Mouse (Mus musculus) gastrocnemius, adult 2 months (tissue): ENCODE measurements around the gene Hhex. TPM values are rescaled to one million over a fixed set of nuclear protein-coding genes. Genes with fewer than 3 reads are reported as not detected.

Source experiments
- DNase-seq: peaks from one replicate; pipeline ENCODE4 v3.0.0; 2022
- H3K27ac ChIP-seq: fragments of 200-600 bp; 2 replicates; pipeline ENCODE4 v1.8.1; 2022; ENCODE audit warnings: mild to moderate bottlenecking
- H3K4me3 ChIP-seq: fragments of 200-600 bp; 2 replicates; pipeline ENCODE4 v1.8.1; 2022; ENCODE audit warnings: mild to moderate bottlenecking, moderate library complexity
- CTCF ChIP-seq: fragments of 200-600 bp; IDR thresholded peaks from 2 replicates; pipeline ENCODE4 v1.8.1; 2022; ENCODE audit warnings: antibody characterized with exemption, mild to moderate bottlenecking, moderate library complexity
- intact Hi-C: fragments of 180-260 bp; cut with DNase I; formaldehyde crosslinking; loops from one replicate; pipeline ENCODE4 v1.15.1; 2025
- total RNA-seq, 2 experiments: library from RNA; stranded (reverse); gene quantifications; 2 replicates each; pipeline ENCODE4 v1.2.3; 2021

Hhex gene
- total RNA-seq, 2 experiments from 2014 or later: 0.84 to 1.3 TPM

DNA sequence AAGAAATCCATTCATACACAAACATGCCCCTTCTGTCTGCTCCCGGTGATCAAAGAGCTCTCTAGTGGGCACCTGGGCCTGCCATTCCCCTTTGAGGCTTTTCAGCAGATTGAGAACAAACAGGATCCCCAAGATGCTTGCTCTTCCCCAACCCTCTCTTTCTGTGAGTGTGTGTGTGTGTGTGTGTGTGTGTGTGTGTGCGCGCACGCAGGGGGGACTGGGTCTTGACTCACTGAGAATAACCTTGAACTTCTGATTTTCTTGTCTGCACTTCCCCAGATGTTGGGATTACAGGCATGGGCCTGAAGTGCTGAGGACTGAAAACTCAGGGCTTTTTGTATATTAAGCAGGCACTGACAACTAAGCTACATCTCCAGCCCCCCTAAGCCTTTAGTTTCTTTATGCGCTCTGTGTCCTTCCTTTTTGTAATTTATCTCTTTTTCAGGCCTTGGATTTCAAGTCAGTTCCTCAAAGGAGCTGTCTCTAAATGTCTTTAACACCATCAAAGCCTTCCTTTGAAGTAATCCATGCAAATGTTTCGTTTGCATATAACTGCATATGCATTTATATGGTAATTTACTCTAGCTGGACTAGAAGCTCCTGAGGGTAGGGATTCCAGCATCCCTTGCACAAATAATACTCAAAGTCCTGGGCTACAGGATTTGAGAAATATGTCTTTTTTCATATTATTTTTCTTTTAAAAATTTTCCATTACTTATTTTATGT, 34.4 kb downstream of the Hhex start:
- H3K4me3 ChIP-seq: no peak overlapping the region
- no peak for DNase-seq
- intact Hi-C loops: no loop called here
- no peak overlapping the region for H3K27ac ChIP-seq
- no peak for TF ChIP-seq CTCF

DNA sequence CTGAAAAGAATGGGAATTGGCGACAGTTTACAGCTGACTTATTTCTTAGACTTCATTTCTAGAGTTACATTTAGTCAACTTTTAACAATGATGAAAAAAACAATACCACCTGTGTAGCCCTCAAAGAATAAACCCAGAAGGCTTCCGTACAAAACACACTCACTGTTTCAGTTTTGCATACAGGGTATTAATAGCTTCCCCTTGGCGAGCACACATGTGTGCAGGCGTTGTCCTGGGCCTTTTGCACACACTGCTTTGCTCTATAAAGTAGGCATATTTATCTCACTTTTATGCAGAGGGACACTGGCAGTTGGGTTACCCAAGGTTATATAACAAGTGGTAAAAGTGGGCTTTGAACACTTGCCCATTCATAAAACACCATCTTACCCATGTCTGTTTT, 37.1 kb downstream of the Hhex start:
- intact Hi-C loops: no loop called here
- no peak for TF ChIP-seq CTCF
- no peak overlapping the region for H3K4me3 ChIP-seq
- no peak for DNase-seq
- no peak overlapping the region for H3K27ac ChIP-seq

DNA sequence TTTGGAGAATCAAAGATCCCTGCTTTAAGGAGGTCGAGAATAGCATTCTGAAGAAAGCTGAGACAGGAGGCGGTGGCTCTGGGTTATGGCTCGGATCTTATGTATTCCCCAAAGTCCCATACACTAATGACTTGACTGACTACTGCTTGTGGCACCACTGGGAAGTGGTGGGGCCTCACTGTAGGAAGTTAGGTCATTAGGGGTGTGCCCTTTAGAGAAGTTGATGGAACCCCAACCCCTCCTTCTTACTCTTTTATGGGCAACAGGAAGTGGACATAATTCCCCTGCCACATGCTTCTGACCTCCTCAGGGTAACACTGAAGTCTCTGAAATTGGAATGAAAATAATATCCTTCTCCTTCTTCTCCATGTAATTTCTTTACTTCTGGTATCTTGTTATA, 38.0 kb downstream of the Hhex start:
- intact Hi-C loops: no loop called here
- Histone ChIP-seq H3K4me3 (no peak overlapping the region), H3K27ac (no peak overlapping the region)
- TF ChIP-seq CTCF: no peak
- no peak for DNase-seq

DNA sequence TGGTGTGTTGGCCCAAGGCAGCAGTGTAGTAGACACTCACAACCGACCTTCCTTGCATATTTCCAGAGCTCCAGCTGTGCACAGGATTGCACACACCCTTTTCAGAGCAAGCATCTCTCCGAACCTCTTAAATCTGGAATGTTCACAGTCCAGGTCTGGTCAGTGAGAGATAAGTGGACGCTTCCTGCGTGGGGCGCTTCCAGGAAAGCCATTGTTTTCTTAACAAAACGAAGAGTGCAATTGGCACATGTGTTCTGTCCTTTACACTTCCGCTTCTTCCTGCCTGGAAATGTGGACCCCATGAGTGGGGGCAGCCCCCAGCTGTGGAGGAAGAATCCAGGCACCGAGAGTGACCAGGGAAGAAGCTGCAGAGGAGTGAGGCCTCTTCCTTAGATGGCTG, 47.1 kb downstream of the Hhex start:
- no peak for TF ChIP-seq CTCF
- DNase-seq: no peak
- Histone ChIP-seq H3K27ac (no peak overlapping the region), H3K4me3 (no peak overlapping the region)
- intact Hi-C loops: no loop called here

DNA sequence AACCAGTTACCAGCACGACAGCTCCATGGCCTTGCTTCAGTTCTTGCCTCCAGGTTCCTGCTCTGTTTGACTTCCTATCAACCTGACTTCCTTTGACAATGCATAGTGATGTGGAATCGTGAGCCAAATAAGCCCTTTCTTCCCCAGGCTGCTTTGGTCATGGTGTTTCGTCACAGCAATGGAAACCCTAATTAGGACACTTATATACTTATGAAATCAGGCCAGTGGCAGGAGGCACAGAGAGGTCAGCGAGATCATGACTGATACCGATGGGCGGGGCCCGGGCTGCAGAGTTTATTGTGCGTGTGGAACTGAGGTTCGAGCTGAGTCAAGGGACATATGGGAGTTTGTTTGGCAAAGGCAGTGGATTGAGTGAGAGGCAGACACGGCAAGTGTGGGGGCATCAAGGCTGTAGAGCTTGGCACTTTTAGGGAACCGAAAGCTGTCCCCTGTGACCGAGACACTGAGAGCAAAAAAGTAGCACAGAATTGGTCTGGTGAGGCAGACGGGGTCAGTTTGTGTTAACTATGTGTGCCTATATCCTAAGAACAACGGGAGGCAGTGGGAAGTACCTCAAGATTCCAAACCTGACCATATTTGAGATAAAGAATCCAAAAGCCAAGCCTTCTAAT, 48.1 kb downstream of the Hhex start:
- intact Hi-C loops: no loop called here
- H3K27ac ChIP-seq: no peak overlapping the region
- no peak for TF ChIP-seq CTCF
- DNase-seq: no peak
- no peak overlapping the region for H3K4me3 ChIP-seq

DNA sequence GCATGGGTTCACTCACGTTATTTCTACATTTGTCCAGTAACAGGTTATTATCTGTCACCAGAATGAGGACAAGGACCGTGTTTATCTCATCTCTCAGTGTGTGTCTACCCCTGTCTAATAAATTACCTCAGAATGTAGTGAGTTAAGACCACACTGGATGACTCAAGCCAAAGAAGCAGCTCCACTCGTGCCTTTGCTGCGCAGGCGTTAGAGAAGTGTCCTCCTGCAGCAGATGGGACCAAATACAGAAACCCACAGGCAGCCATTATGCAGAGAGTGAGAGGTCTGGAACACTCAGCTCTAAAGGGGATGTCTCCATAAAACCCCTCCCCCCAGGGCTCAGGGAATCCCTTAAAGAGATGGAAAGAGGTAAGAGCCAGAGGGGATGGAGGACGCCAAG, 50.2 kb downstream of the Hhex start:
- Histone ChIP-seq H3K27ac (no peak overlapping the region), H3K4me3 (no peak overlapping the region)
- no peak for DNase-seq
- intact Hi-C loops: no loop called here
- TF ChIP-seq CTCF: no peak

DNA sequence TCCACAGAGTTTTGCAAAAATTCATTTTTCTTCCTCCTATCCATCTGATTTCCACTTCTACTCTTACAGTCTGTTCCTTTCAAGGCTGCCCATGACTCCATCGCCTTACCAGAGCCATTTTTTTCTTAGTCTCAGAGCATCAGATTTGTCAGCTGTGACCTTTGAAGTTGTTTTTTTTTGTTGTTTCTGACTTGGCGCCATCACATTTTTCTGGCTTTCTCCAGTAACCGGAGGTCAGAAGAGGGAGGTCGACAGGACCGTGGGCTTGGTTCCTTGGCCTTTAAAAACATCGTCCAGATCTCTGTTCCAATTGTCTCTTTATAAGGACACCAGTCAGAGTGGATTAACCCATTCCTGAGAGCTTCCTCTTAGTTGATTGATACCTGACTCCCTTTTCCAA, 52.2 kb downstream of the Hhex start:
- TF ChIP-seq CTCF: no peak
- intact Hi-C loops: no loop called here
- no peak overlapping the region for H3K4me3 ChIP-seq
- DNase-seq: no peak
- no peak overlapping the region for H3K27ac ChIP-seq

DNA sequence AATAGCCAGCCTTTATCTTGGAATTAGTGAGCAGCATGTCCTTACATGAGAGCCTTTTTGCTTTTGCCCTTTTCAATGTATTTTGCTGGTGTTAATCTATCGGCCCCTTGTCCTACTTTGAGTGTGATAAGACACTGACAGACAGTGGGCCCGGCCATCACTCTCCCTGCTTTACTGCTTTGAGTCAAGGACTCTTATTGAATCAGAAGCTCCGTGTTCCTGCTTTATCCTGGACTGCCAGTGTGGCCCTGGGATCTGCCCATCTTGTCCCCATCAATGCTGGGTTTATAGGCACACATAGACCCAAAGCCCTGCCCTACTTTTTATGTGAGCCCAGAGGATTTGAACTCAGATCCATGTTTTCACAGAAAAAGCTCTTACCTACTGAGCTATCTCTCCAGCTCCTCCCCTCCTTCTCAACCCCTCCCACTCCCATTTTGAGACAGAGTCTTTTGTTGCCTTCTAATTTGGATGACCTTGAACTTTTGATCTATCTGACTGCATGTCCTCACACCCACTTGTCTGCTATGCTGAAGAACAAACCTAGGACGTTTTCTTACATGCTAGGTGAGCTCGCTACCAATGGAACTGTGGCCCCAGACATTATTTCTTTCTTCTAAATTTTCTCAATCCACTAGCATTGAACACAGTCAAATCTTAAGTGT, 53.3 kb downstream of the Hhex start:
- intact Hi-C loops: no loop called here
- no peak for DNase-seq
- no peak for TF ChIP-seq CTCF
- no peak overlapping the region for H3K27ac ChIP-seq
- H3K4me3 ChIP-seq: no peak overlapping the region

DNA sequence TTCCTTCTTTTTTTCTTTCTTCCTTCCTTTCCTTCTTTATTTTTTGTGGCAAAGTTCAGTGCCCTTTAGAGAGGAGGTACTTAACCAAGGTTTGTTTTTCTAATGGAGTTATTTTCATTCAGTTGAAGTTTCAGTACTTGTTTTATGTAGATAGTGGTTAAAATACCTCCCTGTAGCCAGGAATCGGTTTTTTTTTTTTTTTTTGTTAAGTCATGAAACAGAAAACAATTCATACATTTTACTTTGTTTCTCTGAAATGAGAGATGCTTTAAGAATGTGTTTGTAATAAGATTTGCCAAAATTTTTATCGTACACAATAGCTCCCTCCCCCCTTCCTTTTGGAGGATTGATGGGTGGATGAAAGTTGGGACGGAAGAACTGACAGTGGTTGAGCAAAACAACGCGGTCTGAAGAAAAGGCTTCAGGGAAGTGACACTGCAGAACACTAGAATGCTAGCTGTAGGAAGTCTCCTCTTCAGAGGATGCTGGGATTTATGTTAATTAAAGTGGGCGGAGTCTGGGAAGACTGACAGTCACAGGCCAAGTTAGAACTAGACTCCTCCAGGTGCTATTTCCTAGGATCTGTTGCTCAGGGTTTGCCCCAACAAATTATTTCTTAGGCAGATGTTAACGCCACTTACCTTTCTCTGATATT, 54.1 kb downstream of the Hhex start:
- no peak for TF ChIP-seq CTCF
- H3K4me3 ChIP-seq: no peak overlapping the region
- intact Hi-C loops: no loop called here
- H3K27ac ChIP-seq: no peak overlapping the region
- no peak for DNase-seq

Other genes with a start within 250 kb of the Hhex start
- 10 to 100 TPM; 72.5 to 84.7 TPM for gene March5, start 227.3 kb upstream of the Hhex start, total RNA-seq
- gene Cpeb3, start 226.2 kb upstream of the Hhex start, total RNA-seq: 10 to 100 TPM; 56.0 to 64.8 TPM
- 100 to 1,000 TPM; 104 to 158 TPM for gene Ide, start 97.0 kb upstream of the Hhex start, total RNA-seq
- under 1 TPM; 0.15 to 0.20 TPM for gene Kif11, start 58.4 kb upstream of the Hhex start, total RNA-seq
- gene Exoc6, start 115.6 kb downstream of the Hhex start, total RNA-seq: 10 to 100 TPM; 51.3 to 67.3 TPM